Mouse (Mus musculus) olfactory bulb, adult 2 months (tissue): ENCODE data around the gene Tmed9.

ENCODE experiments used
- CTCF ChIP-seq: fragments of 200-500 bp; IDR thresholded peaks from 2 replicates; pipeline ENCODE4 v1.5.1; 2012; ENCODE audit warnings: low read depth, mild to moderate bottlenecking, low read length, moderate library complexity; ENCODE audit not compliant: insufficient read depth
- POLR2A ChIP-seq: fragments of 200-500 bp; IDR thresholded peaks from 2 replicates; pipeline ENCODE4 v1.6.1; 2012; ENCODE audit warnings: mild to moderate bottlenecking, low read depth, low read length, moderate library complexity; ENCODE audit not compliant: insufficient read depth

DNA sequence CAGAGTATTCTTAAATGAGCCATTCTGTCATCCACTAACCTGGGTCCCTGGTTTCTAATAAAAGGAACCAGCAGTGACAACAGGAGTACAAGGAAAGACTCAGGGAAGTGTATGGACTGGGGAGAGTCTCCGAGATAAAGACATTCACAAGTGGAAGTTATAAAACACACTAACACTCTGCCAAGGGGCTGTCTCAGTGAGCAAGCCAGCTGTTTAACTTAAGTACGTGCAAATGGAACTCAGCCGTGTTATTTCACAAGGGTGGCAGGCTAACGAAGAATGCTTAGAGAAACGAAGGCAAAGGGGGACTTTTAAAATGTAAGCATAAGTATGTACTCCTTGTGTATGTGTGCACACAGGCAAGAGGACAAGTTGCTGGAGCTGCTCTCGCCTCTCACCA lies 16.0 kb upstream of the Tmed9 start:
- TF ChIP-seq POLR2A (no peak), CTCF (no peak)
